Mouse (Mus musculus): ENCODE data around the gene Oxgr1. TPM values are rescaled to one million over a fixed set of nuclear protein-coding genes. Genes with fewer than 3 reads are reported as not detected.

The Oxgr1 gene
- total RNA-seq (2023), result not detected

GRCm38 (mm10) chr14:120042187-120042820, at the start of gene Oxgr1:
TSS of gene Oxgr1 (minus strand) at chr14:120042435.

Other genes starting within 250 kb of the Oxgr1 start
- 100 to 1,000 TPM; 192 to 196 TPM for gene Mbnl2, start 233.2 kb upstream of the Oxgr1 start, total RNA-seq (2023)